Mouse (Mus musculus) lung, embryonic 15.5 days (tissue): Measurements from ENCODE around the gene Krt90. TPM values are rescaled to one million over a fixed set of nuclear protein-coding genes. Genes with fewer than 3 reads are reported as not detected.

Experiments used
- ATAC-seq: fragments of 200-750 bp; cut with Nextera tagmentation; 2 replicates; pipeline ENCODE4 v1.8.0; 2017; ENCODE audit warnings: moderate number of reproducible peaks, borderline replicate concordance; ENCODE audit not compliant: low FRiP score, low TSS enrichment; ENCODE audit errors: extremely low read depth
- H3K27ac ChIP-seq: fragments of 300-500 bp; sonication (generic); 2 replicates; pipeline ENCODE4 v1.5.1; 2015; ENCODE audit warnings: moderate library complexity, mild to moderate bottlenecking, inconsistent platforms
- H3K27me3 ChIP-seq: fragments of 300-500 bp; sonication (generic); 2 replicates; pipeline ENCODE4 v1.6.1; 2015; ENCODE audit warnings: inconsistent platforms
- H3K36me3 ChIP-seq: fragments of 300-500 bp; sonication (generic); 2 replicates; pipeline ENCODE4 v1.6.1; 2015; ENCODE audit warnings: inconsistent platforms
- H3K4me1 ChIP-seq: fragments of 300-500 bp; sonication (generic); 2 replicates; pipeline ENCODE4 v1.6.1; 2015; ENCODE audit warnings: inconsistent platforms
- H3K4me2 ChIP-seq: fragments of 300-500 bp; sonication (generic); 2 replicates; pipeline ENCODE4 v1.6.1; 2015; ENCODE audit warnings: inconsistent platforms, mild to moderate bottlenecking, moderate library complexity
- H3K4me3 ChIP-seq: fragments of 300-500 bp; sonication (generic); 2 replicates; pipeline ENCODE4 v1.5.1; 2015; ENCODE audit warnings: mild to moderate bottlenecking, inconsistent platforms
- H3K9ac ChIP-seq: fragments of 300-500 bp; sonication (generic); 2 replicates; pipeline ENCODE4 v1.6.1; 2015; ENCODE audit warnings: inconsistent platforms
- H3K9me3 ChIP-seq: fragments of 300-500 bp; sonication (generic); 2 replicates; pipeline ENCODE4 v1.6.1; 2016; ENCODE audit warnings: inconsistent platforms
- WGBS: fragments of 180-500 bp; shearing (Covaris S2); methylation state at CpG from one replicate; pipeline ENCODE4 v1.1.7; 2015; 5-methylcytosine and 5-hydroxymethylcytosine counted together
- polyA plus RNA-seq: library from polyadenylated mRNA; unstranded; fragments of >200 nt; fragmentation: Nextera tagmentation; extraction: Ambion mirVana; gene quantifications from 2 replicates; pipeline ENCODE4 v1.2.1, GENCODE M21; 2015

Krt90 gene
- 0.05 TPM in 1 of 2 replicates, not detected in the other for polyA plus RNA-seq

DNA sequence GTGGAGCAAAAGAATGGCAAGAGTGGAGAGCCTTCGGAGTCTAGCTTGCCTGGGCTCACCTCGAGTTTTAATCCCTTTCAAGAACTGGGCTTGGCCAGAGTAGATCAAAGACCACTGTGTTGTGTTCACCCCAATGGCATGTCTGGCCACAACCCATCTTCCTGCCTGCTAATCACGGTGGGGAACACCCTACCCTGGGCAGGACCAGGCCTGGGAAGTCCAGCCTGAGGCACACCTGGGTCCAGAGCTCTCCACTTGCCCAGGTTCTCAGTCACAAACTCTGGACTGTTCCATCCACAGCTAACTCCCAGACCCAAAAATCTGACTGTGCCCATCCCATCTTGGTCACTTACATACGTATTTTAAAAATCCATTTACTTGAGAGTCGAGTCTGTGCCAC, at the start of gene Krt90:
Gene Krt90, minus strand, starts transcription at position 101 of the 400 bp plus-strand sequence.
- H3K27me3 ChIP-seq = no peaks in the 10 kb centered on the region
- 62% methylated on average over 5 of the region's 5 CpGs for WGBS
- 0 out of 2 replicates have a peak, but pooled peaks cover 4% of the 10 kb centered on the region for H3K4me1 ChIP-seq
- H3K4me2 ChIP-seq = no peak within 1 kb of the TSS
- H3K4me3 ChIP-seq = no peak within 1 kb of the TSS
- no peak for ATAC-seq
- no peak within 1 kb of the TSS for H3K27ac ChIP-seq
- H3K36me3 ChIP-seq = no peaks in the 10 kb centered on the region
- H3K9me3 ChIP-seq = no peaks in the 10 kb centered on the region
- no peak within 1 kb of the TSS for H3K9ac ChIP-seq

DNA sequence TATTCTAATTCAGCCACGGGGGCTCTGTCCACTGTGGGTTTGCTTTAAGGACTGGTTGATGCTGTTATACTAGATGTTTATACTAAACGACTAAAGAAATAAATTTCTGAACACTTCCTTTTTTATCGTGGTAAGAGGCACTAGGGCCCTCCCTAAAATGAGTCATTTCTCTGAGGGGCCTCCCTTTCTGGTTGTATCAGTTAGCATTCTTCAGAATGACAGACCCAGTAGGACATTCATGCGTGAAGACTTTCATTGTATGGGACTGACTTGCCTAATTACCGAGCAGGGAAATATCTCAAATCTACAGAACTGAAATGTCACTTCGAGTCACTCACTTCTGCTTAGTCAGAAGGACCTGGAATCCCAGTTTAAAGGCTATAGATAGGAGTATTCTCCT, 36.4 kb upstream of the Krt90 start:
- Histone ChIP-seq H3K36me3 (no peaks in the 10 kb centered on the region), H3K9ac (no peak overlapping the region), H3K4me1 (no peaks in the 10 kb centered on the region), H3K27me3 (no peaks in the 10 kb centered on the region), H3K9me3 (no peaks in the 10 kb centered on the region), H3K27ac (no peak overlapping the region), H3K4me3 (no peak overlapping the region), H3K4me2 (no peak overlapping the region)
- 47% methylated on average over 6 of the region's 6 CpGs for WGBS
- ATAC-seq = no peak

- no peak overlapping the region for H3K4me2 ChIP-seq
- H3K27ac ChIP-seq = no peak overlapping the region
- H3K9ac ChIP-seq = no peak overlapping the region
- no peaks in the 10 kb centered on the region for H3K27me3 ChIP-seq
- WGBS = 77% methylated on average over 10 of the region's 10 CpGs
- no peaks in the 10 kb centered on the region for H3K9me3 ChIP-seq
- no peak for ATAC-seq
- no peaks in the 10 kb centered on the region for H3K36me3 ChIP-seq
- no peaks in the 10 kb centered on the region for H3K4me1 ChIP-seq
- no peak overlapping the region for H3K4me3 ChIP-seq
These were observed 25.5 kb upstream of the Krt90 start for GRCm38 (mm10) chr15:101588216-101588615.

GRCm38 (mm10) chr15:101584456-101584855, 21.7 kb upstream of the Krt90 start:
- ATAC-seq = no peak
- Histone ChIP-seq H3K4me3 (no peak overlapping the region), H3K36me3 (no peaks in the 10 kb centered on the region), H3K9ac (no peak overlapping the region), H3K27ac (no peak overlapping the region), H3K9me3 (no peaks in the 10 kb centered on the region), H3K4me1 (no peaks in the 10 kb centered on the region), H3K4me2 (no peak overlapping the region), H3K27me3 (no peaks in the 10 kb centered on the region)
- 7% methylated on average over 2 of the region's 2 CpGs for WGBS

DNA sequence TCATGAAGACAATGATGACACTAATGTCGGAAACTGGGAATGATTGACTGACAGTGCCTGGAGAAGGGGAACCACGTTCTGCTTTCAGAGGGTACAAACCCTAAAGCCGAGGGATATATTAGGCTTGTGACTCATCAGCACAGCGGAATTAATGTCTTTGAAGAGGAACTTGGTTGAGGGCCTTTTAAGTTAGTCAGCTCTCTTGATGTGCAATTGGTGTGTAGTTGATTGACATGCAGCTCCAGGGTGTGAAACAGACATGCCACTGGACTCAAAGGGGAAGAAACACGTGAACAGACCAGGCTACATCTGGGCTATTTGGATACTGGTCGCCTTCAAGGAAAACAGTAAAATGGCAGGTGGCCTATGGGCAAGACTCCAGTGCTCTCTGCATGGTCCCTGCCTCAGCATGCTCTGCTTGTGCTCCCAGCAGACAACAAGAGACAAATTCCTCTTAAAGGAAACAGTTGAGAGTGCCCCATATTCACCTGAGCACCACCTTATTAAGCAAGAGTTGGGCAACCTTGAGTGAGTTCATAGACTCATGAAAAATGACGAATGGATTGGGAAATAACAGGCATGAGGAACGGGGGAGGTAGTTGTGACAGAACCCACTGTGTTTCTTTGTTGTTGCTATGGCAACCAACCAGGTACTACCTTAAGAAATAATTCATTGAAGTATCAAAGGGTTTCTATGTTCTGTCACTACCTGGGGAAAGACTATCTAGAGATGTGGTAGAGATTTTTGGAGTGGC, 20.6 kb upstream of the Krt90 start:
- 70% methylated on average over 8 of the region's 8 CpGs for WGBS
- Histone ChIP-seq H3K27ac (no peak overlapping the region), H3K27me3 (no peaks in the 10 kb centered on the region), H3K36me3 (no peaks in the 10 kb centered on the region), H3K4me1 (no peaks in the 10 kb centered on the region), H3K9me3 (no peaks in the 10 kb centered on the region), H3K4me3 (no peak overlapping the region), H3K4me2 (no peak overlapping the region), H3K9ac (no peak overlapping the region)
- ATAC-seq = no peak

- no peaks in the 10 kb centered on the region for H3K4me1 ChIP-seq
- H3K36me3 ChIP-seq = no peaks in the 10 kb centered on the region
- H3K4me3 ChIP-seq = no peak overlapping the region
- 56% methylated on average over 3 of the region's 3 CpGs for WGBS
- H3K9ac ChIP-seq = no peak overlapping the region
- no peak for ATAC-seq
- no peak overlapping the region for H3K27ac ChIP-seq
- no peaks in the 10 kb centered on the region for H3K27me3 ChIP-seq
- no peak overlapping the region for H3K4me2 ChIP-seq
- no peaks in the 10 kb centered on the region for H3K9me3 ChIP-seq
These were observed 19.0 kb upstream of the Krt90 start for GRCm38 (mm10) chr15:101581701-101582100.

DNA sequence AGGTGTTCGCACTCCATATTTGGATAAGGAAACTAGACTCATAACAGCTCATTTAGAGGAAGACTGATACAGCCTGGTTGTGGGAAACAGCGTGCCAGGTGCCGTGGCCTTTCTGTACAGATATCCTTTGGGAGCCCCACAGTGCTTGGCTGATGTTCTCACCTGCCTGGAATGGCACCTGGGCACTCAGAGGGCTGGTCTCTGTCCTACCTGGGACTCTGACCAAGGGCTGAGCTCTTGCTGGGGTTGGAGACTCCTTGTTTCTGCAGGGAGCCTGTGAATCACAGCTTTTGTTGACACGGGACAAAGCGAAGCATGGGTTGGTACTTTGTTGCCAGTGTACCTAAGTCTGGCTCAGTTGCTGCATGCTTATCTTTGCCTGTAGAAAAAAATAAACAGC, 12.8 kb upstream of the Krt90 start:
- no peak for ATAC-seq
- H3K27ac ChIP-seq = no peak overlapping the region
- H3K4me3 ChIP-seq = no peak overlapping the region
- no peaks in the 10 kb centered on the region for H3K27me3 ChIP-seq
- no peaks in the 10 kb centered on the region for H3K36me3 ChIP-seq
- no peak overlapping the region for H3K4me2 ChIP-seq
- no peaks in the 10 kb centered on the region for H3K4me1 ChIP-seq
- 63% methylated on average over 5 of the region's 5 CpGs for WGBS
- H3K9me3 ChIP-seq = no peaks in the 10 kb centered on the region
- no peak overlapping the region for H3K9ac ChIP-seq

GRCm38 (mm10) chr15:101573796-101574345, 11.1 kb upstream of the Krt90 start, which contains the start of gene Krt75:
TSS of gene Krt75 (minus strand) at chr15:101573904.
- WGBS = 56% methylated on average over 15 of the region's 15 CpGs
- Histone ChIP-seq H3K4me2 (no peak within 1 kb of the TSS), H3K36me3 (no peaks in the 10 kb centered on the region), H3K4me1 (no peaks in the 10 kb centered on the region), H3K27ac (no peak within 1 kb of the TSS), H3K4me3 (no peak within 1 kb of the TSS), H3K9ac (no peak within 1 kb of the TSS), H3K27me3 (no peaks in the 10 kb centered on the region), H3K9me3 (no peaks in the 10 kb centered on the region)
- ATAC-seq = 0 out of 2 replicates have a peak, but pooled peaks have one; percentile 8

GRCm38 (mm10) chr15:101567780-101568179, 5.0 kb upstream of the Krt90 start:
- Histone ChIP-seq H3K4me3 (no peak overlapping the region), H3K9me3 (no peaks in the 10 kb centered on the region), H3K4me2 (no peak overlapping the region), H3K36me3 (no peaks in the 10 kb centered on the region), H3K9ac (no peak overlapping the region), H3K27ac (no peak overlapping the region), H3K27me3 (no peaks in the 10 kb centered on the region), H3K4me1 (no peaks in the 10 kb centered on the region)
- WGBS = 46% methylated on average over 7 of the region's 7 CpGs
- no peak for ATAC-seq

DNA sequence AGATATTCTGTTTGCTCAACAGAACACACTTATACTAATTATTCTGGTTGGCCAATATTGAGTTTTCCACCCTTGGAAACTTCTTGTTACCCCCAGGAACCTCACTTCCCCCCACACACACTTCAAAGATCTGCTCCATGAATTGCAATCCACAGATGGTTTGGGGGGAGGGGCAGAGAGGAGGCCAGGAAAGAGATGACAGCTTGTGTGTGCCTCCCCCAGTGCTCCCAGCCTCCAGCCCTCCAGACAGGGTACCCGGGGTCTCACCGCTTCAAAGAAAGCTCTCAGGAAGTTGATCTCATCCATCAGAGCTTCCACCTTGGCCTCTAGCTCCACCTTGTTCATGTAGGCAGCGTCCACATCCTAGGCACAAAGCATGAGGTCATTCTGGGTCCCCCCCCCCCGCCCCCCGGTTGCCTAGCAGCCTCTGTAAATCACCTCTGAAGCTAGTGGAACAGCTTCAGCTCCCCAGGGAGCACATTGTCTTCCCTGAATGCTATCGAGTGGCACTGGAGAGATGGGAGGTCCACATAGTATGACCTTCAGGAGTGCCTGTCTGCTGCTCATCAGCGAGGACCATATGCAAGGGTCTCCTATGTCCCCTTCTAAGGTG, 4.6 kb downstream of the Krt90 start:
- Histone ChIP-seq H3K4me2 (no peak overlapping the region), H3K36me3 (no peaks in the 10 kb centered on the region), H3K9ac (no peak overlapping the region), H3K4me1 (0 out of 2 replicates have a peak, but pooled peaks cover 4% of the 10 kb centered on the region), H3K9me3 (no peaks in the 10 kb centered on the region), H3K27me3 (no peaks in the 10 kb centered on the region), H3K27ac (no peak overlapping the region), H3K4me3 (no peak overlapping the region)
- no peak for ATAC-seq
- 7% methylated on average over 7 of the region's 7 CpGs for WGBS

DNA sequence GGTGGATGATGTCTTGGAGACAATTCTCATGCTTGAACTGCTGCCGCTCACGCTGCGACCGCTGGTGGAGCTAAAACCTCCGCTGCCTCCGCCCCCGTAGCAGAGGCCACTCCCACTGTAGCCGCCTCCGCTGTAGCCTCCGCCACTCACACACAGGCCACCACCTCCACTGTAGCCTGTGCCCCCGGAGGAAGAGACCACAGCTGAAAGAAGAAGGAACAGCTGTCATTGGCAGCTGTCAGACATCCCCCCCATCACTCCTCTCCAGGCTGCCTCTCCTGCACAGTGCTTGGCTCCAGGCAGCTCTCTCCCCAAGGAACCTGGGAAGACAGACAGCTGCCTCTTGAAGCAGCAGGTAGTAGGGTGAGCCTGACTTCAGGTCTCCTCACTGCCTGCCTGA, 9.6 kb downstream of the Krt90 start:
- Histone ChIP-seq H3K27me3 (0 out of 2 replicates have a peak, but pooled peaks cover 13% of the 10 kb centered on the region), H3K4me2 (no peak overlapping the region), H3K36me3 (no peaks in the 10 kb centered on the region), H3K4me1 (0 out of 2 replicates have a peak, but pooled peaks cover 2% of the 10 kb centered on the region), H3K9me3 (no peaks in the 10 kb centered on the region), H3K27ac (no peak overlapping the region), H3K4me3 (no peak overlapping the region), H3K9ac (no peak overlapping the region)
- peak; percentile 79; the same call in 1 of the 2 replicates for ATAC-seq
- WGBS = 4% methylated on average over 11 of the region's 11 CpGs

DNA sequence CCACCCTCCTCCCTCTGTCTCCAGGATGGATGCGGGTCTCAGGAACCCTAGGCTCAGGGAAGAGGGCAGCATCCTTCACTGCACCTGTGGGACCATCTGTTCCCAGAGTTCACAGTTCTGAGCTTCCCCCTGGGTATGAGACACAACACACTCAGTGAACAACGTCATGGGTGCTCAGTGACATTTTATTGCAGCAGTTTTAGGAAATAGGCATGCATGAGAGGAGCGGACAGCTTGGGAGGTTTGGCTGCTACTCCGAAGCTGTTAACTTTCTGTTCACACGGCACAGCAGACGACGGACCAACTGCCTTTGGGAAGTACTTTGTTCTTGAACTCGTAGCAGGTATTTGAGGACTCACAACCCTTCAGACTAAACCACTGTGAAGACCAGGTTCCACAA, 10.6 kb downstream of the Krt90 start:
- 80% methylated on average over 8 of the region's 8 CpGs for WGBS
- H3K9me3 ChIP-seq = no peaks in the 10 kb centered on the region
- no peaks in the 10 kb centered on the region for H3K36me3 ChIP-seq
- no peak for ATAC-seq
- no peaks in the 10 kb centered on the region for H3K4me1 ChIP-seq
- H3K27ac ChIP-seq = no peak overlapping the region
- H3K9ac ChIP-seq = no peak overlapping the region
- no peak overlapping the region for H3K4me2 ChIP-seq
- H3K27me3 ChIP-seq = 0 out of 2 replicates have a peak, but pooled peaks cover 13% of the 10 kb centered on the region
- no peak overlapping the region for H3K4me3 ChIP-seq
